Mouse (Mus musculus) stomach, postnatal 0 days (tissue): ENCODE data around the gene Ttc6.

ENCODE experiments used
- CTCF ChIP-seq: IDR thresholded peaks from 2 replicates; pipeline ENCODE4 v1.5.1; 2016; ENCODE audit warnings: antibody characterized with exemption, low read depth, mild to moderate bottlenecking, moderate library complexity
- EP300 ChIP-seq: optimal IDR thresholded peaks from 2 replicates; pipeline ENCODE3; 2016; ENCODE audit warnings: antibody characterized with exemption

DNA sequence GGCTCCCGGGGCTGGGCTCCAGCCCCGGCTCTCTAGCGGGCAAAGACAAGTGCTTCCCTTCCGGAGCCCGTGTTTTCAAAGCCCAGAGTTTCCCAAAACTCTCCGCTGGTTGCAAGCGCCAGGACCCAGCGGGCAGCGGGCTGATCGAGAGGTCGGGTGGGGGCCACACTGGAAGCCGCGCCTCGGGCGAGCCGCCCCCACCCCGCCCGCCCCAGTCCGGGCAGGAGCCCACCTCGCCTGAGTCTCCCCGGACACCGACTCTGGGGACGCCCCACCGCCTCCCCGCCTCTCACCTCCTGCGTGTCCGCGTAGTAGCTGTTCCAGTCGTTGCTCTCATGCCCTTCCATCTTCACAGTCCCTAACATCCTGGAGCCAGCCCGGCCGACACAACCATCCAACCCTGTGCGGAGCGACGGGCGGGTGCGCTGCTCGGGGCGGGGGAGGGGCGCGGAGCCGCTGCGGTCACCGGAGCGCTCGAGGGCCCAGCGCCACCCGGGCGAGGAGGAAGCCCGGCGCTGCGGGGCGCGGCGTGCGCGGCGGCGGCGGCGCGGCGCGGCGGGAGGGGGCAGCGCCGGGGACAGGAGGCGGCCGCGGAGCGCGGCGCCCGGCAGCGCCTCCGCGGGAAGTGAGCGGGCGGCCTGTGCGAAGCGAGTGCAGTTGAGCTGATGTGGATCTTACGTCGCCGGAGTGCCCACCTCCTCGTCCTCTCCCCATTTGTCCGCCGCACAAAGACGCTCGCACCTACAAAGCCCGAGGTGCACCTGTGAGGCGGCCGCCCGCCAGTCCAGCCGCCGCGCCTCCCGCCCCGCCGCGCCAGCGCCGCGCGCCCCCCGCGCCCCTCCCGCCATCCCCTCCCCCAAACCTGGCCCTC, 18.3 kb upstream of the Ttc6 start:
- TF ChIP-seq CTCF (no peak), EP300 (no peak)
